Mouse (Mus musculus) cortical plate, adult 2 months (tissue): ENCODE measurements around the gene Kbtbd4.

ENCODE experiments used
- CTCF ChIP-seq: fragments of 200-500 bp; IDR thresholded peaks from 2 replicates; pipeline ENCODE4 v1.5.1; 2011; ENCODE audit warnings: mild to moderate bottlenecking, control low read depth, low read length; ENCODE audit not compliant: insufficient read depth; ENCODE audit errors: extremely low read depth
- POLR2A ChIP-seq: fragments of 200-500 bp; IDR thresholded peaks from 2 replicates; pipeline ENCODE4 v1.6.1; 2011; ENCODE audit warnings: mild to moderate bottlenecking, low read length, control low read depth; ENCODE audit not compliant: insufficient read depth; ENCODE audit errors: extremely low read depth

DNA sequence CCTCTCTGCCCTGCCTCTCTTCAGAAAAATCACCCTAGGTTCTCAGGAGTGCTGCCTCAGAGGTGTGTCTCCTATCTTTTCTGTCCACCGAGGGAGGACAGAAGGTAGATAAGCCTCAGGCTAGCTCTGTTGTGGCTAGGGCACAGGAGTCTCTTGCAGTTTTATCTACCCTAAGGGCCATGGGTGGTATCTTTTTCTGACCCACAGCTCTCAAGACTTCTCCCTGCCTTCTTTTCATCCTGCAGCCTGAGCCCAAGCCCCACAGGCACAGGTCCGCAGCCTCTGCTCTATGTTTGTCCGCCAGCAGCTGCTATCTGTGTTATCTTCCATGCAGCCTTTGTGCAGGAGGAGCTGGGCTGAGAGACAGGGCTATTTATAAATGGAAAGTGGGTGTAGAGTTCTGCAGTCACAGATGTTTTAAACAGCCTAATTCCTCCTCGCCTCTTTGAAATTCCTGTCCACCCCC lies 34.4 kb upstream of the Kbtbd4 start:
- TF ChIP-seq POLR2A (peak; percentile 69; the same call in 1 of the 2 replicates), CTCF (no peak)
